Mouse (Mus musculus) heart, adult 2 months (tissue): Measurements from ENCODE around the gene Fut4.

Experiments used
- CTCF ChIP-seq: fragments of 200-600 bp; IDR thresholded peaks from 2 replicates; pipeline ENCODE4 v1.8.1; 2022; ENCODE audit warnings: antibody characterized with exemption, mild to moderate bottlenecking, moderate library complexity
- EP300 ChIP-seq: fragments of 200-500 bp; IDR thresholded peaks from 2 replicates; pipeline ENCODE4 v1.6.1; 2011; ENCODE audit warnings: low read depth, low read length, control low read depth; ENCODE audit not compliant: insufficient read depth
- POLR2A ChIP-seq: fragments of 200-500 bp; IDR thresholded peaks from 2 replicates; pipeline ENCODE4 v1.6.1; 2011; ENCODE audit warnings: mild to moderate bottlenecking, low read depth, low read length, control low read depth; ENCODE audit not compliant: insufficient read depth

DNA sequence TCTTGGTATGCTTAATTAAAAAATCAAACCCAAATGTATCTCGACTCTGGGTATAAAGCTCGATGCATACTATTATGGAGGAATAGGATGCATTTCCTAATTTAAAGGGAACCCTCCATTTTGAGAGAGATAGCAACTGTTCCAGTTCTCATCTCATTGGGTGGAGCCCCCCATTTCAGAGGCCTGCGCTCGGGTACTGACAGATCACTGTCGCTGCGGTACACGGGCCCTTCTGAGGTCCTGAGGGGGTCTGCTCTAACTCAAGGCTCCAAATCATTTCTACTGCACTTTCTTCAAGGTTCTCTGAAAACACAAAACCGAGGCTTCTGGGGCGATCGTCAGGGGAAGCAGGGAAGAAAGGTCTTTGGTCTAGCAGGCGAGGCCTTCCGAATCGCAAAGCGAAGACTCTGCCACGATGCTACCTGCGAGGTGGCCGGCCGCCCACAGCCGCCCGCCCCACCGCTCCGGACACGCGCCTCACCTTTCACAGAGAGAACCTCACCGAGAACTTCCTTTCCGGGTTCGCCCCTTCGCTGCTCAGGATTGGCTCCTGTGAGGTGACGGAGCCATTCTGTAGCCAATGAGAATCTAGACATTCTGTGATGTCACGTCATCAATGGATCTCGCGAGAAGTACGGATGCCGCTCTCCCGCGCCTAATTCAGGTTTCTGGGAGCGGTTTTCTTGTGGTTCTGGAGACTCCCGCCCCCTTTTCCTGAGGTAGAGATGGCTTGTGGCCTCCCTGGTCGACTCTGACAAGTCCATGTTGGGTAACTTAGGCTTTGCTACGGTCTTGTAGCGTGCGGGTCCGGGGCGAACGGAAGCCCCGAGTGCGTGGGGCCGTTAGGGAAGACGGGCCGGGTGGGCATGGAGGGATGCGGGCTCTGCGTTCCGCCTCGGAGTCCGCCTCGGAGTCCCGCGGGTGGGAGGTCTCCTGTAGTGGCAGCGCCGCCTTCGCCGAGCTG lies 32.1 kb upstream of the Fut4 start, which contains the start of the genes Mre11a and Ankrd49:
- no peak for TF ChIP-seq CTCF
- no peak for TF ChIP-seq EP300
- peak; percentile 68 for TF ChIP-seq POLR2A
